Mouse (Mus musculus) forebrain, embryonic 16.5 days (tissue): ENCODE measurements around the gene Txn2. TPM values are rescaled to one million over a fixed set of nuclear protein-coding genes. Genes with fewer than 3 reads are reported as not detected.
A peak's percentile ranks its signal among the peaks of the same experiment; 100 is the strongest.

Experiments
- ATAC-seq: fragments of 200-750 bp; cut with Nextera tagmentation; 2 replicates; pipeline ENCODE4 v1.8.0; 2017; ENCODE audit warnings: mild to moderate bottlenecking, moderate library complexity
- H3K27ac ChIP-seq: fragments of 300-500 bp; sonication (generic); 2 replicates; pipeline ENCODE4 v1.5.1; 2014; ENCODE audit warnings: low read length, control low read depth
- H3K27me3 ChIP-seq: fragments of 300-500 bp; sonication (generic); replicated peaks from 2 replicates; pipeline ENCODE4 v1.6.1; 2014; ENCODE audit warnings: low read length; ENCODE audit not compliant: control insufficient read depth, insufficient read depth
- H3K36me3 ChIP-seq: fragments of 300-500 bp; sonication (generic); 2 replicates; pipeline ENCODE4 v1.6.1; 2014; ENCODE audit not compliant: control insufficient read depth, insufficient read depth
- H3K4me1 ChIP-seq: fragments of 300-500 bp; sonication (generic); replicated peaks from 2 replicates; pipeline ENCODE4 v1.6.1; 2014; ENCODE audit warnings: low read length; ENCODE audit not compliant: control insufficient read depth, insufficient read depth
- H3K4me2 ChIP-seq: fragments of 300-500 bp; sonication (generic); 2 replicates; pipeline ENCODE4 v1.6.1; 2014; ENCODE audit warnings: mild to moderate bottlenecking, low read length, control low read depth
- H3K4me3 ChIP-seq: fragments of 300-500 bp; sonication (generic); replicated peaks from 2 replicates; pipeline ENCODE4 v1.5.1; 2014; ENCODE audit warnings: mild to moderate bottlenecking, low read length, control low read depth
- H3K9ac ChIP-seq: fragments of 300-500 bp; sonication (generic); replicated peaks from 2 replicates; pipeline ENCODE4 v1.6.1; 2014; ENCODE audit warnings: low read depth, low read length, control low read depth
- H3K9me3 ChIP-seq: fragments of 300-500 bp; sonication (generic); 2 replicates; pipeline ENCODE4 v1.6.1; 2016; ENCODE audit warnings: low read length; ENCODE audit not compliant: control insufficient read depth
- WGBS: fragments of 180-500 bp; shearing (Covaris S2); extraction: QIAGEN DNeasy Blood & Tissue Kit; methylation state at CpG from one replicate; pipeline ENCODE4 v1.1.7; 2014; 5-methylcytosine and 5-hydroxymethylcytosine counted together
- polyA plus RNA-seq: library from polyadenylated mRNA; unstranded; fragments of >200 nt; fragmentation: Nextera tagmentation; extraction: Ambion mirVana; gene quantifications from 2 replicates; pipeline ENCODE4 v1.2.1, GENCODE M21; 2015

Txn2 gene
- polyA plus RNA-seq: 222 and 237 TPM in 2 replicates

DNA sequence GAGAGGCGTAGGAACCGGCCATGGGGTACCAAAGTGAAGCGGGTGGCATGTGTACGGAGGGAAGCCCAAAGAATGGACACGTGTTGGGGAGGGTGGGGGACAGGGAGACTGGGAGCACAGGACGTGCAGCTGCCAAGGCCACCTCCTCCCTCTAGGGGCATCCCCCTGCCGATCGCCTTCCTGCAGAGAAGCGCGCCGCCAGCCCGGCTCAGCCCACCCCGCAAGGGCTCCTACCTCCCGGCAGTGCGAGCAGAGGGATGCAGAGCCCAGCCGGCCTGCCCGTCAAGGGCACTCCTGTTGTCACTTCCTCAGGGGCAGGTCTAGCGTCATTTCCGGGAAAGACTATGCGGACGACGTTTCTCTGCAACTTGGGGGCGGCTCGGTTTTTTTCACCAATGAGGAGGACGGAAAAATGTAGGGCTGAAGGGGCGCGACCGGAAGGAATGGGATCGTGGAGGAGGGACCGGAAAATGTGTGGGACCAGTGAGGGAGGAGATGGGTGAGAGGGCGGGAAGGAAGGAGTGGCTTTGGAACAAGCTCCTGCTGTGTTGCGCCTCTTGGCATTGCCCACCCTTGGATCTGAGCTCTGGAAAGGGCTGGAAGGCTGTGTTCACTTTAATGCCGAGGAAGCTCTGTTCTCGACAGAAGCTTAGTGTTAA is at the start of gene Txn2:
TSS of gene Txn2 (minus strand) at position 334 of the 659 bp plus-strand sequence.
- peaks cover 27% of the 10 kb centered on the region for H3K4me1 ChIP-seq
- peak; percentile 97 for ATAC-seq
- peak within 1 kb of the TSS; percentile 82 for H3K9ac ChIP-seq
- H3K9me3 ChIP-seq: no peaks in the 10 kb centered on the region
- H3K27ac ChIP-seq: peak within 1 kb of the TSS; percentile 95
- peak within 1 kb of the TSS; percentile 91 for H3K4me2 ChIP-seq
- WGBS: under 1% methylated on average over 34 of the region's 34 CpGs
- no peaks in the 10 kb centered on the region for H3K27me3 ChIP-seq
- H3K4me3 ChIP-seq: peak within 1 kb of the TSS; percentile 74
- H3K36me3 ChIP-seq: peaks cover 7% of the 10 kb centered on the region; the same call in 1 of the 2 replicates

DNA sequence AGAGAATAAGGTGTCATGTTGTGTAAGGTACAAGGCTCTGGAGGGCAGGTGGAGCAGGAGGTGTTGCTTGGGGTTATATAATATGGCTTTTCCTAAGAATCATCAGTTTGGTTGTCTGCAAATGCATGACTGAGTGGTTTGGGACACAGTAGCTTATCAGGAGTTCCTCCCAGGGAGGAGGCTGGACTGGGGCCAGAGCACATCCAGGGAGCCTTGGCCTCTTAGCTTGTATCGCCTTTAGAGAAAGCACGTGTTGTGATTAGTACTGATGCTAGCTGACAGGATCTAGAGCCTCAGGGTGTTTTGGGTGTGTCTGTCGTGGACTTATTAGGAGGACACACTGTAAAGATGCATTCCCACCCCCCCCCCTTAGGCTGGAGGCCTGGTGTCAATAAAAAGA is 48.9 kb upstream of the Txn2 start:
- Histone ChIP-seq H3K9me3 (no peaks in the 10 kb centered on the region), H3K9ac (no peak overlapping the region), H3K4me3 (no peak overlapping the region), H3K27me3 (no peaks in the 10 kb centered on the region), H3K36me3 (no peaks in the 10 kb centered on the region), H3K4me2 (no peak overlapping the region), H3K4me1 (no peaks in the 10 kb centered on the region), H3K27ac (no peak overlapping the region)
- WGBS: 58% methylated on average over 3 of the region's 3 CpGs
- no peak for ATAC-seq

DNA sequence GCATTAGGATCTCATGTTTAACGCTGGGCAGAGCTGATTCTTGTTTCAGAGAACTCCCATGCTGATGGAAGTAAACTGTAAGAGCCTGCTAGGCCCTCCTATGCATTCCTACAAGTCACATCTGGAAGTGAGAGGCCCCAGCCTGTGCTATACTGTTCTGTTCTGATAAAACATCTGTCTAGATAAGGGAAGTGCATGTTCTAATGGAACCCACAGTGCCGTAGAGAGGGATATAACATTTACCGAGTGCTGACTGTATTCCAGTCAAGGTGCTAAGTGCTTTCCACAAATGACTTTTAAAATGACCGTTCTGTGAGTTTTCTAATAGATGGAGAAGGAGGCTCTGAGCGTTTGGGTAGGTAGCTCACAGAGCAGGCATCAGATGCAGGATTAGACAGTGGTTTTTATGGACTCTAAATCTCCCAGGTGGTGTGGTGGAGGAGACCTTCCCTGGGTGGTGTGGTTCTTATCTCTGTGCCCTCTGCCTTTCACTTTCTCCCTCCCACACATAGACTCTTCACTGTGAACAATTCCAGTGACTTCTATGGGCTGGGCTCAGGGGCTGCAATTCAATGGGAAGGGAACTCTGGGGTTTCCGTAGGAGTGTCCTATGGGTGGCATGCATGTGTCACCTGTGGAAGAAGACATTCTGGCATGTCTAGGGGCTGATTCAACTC is 45.5 kb upstream of the Txn2 start:
- no peaks in the 10 kb centered on the region for H3K27me3 ChIP-seq
- H3K36me3 ChIP-seq: no peaks in the 10 kb centered on the region
- peaks cover 12% of the 10 kb centered on the region for H3K4me1 ChIP-seq
- 70% methylated on average over 6 of the region's 6 CpGs for WGBS
- ATAC-seq: no peak
- H3K4me2 ChIP-seq: no peak overlapping the region
- no peaks in the 10 kb centered on the region for H3K9me3 ChIP-seq
- H3K27ac ChIP-seq: no peak overlapping the region
- H3K9ac ChIP-seq: no peak overlapping the region
- H3K4me3 ChIP-seq: no peak overlapping the region

DNA sequence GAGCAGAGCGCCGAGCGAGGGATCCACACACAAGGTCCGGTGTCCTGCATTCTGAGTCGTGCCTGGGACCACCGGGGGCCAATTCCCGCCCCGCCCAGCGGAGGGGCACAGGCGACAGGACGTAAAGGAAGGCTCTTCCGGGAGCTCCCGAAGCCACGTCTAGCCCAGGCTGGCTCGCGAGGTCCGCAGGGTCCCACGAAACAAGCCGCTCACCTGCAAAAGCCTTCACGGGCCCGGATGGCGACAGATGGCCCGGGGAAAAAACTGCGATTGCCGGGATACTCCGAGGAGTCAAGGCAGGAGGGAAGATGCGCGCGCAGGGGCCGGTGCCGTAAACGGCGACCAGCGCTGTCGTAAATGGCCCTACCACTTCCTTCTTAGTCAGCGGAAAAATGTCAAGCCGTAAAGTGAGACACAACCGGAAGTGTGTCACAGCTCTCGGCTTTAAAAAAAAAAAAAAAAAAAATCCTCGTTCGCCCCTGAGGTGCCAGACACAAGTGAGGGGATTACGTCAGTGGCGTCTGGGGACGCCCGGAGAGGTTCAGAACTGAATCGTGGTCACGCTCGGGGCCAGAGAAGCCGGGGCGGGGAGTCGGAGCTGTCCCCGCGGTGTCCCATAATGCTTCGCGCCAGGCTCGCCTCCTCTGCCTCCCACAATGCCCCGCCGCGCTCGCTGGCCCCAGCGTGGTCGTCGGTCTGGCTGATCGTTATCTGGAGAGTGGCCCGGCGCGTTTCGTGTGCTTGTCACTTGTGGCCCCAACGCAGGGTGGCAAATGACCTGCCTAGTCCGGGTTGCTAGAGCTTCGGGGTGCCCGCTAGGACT is 41.9 kb upstream of the Txn2 start, which contains the start of gene Eif3d:
TSS of gene Eif3d (minus strand) at position 344 of the 823 bp plus-strand sequence.
- Histone ChIP-seq H3K4me1 (peaks cover 15% of the 10 kb centered on the region), H3K27ac (peak within 1 kb of the TSS; percentile 100), H3K9ac (peak within 1 kb of the TSS; percentile 97), H3K4me3 (peak within 1 kb of the TSS; percentile 96), H3K9me3 (no peaks in the 10 kb centered on the region), H3K36me3 (peaks cover 24% of the 10 kb centered on the region), H3K27me3 (no peaks in the 10 kb centered on the region), H3K4me2 (peak within 1 kb of the TSS; percentile 98)
- WGBS: under 1% methylated on average over 72 of the region's 72 CpGs
- ATAC-seq: peak; percentile 90

DNA sequence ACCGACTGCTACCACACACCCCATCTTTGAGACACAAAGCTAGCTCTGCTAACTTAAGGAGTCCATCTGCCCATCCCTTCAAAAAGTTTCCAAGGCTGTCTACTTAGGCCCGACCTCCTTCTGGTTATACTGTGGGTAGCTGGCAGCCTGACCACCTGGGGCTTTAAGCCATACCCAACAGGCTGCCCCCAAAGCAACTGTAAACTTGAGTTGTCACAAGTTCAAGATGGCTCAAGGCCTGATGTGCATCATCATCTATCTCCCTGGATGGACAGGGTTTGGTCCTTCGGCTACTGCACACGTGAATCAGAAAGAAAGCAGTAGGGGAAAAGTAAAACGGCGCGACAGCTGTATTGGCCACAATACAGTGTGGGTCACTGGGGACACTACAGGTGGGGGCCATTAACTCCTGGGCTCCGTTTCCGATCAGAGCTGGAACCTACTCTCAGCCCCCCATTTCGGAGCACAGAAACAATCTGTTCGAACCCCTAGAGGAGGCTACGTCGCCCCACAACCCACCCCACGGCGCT is 41.2 kb upstream of the Txn2 start:
- peak; percentile 18 for ATAC-seq
- peak overlapping the region; percentile 96 for H3K4me3 ChIP-seq
- peaks cover 29% of the 10 kb centered on the region for H3K36me3 ChIP-seq
- no peaks in the 10 kb centered on the region for H3K27me3 ChIP-seq
- no peaks in the 10 kb centered on the region for H3K9me3 ChIP-seq
- H3K9ac ChIP-seq: peak overlapping the region; percentile 97
- H3K27ac ChIP-seq: peak overlapping the region; percentile 100
- peaks cover 15% of the 10 kb centered on the region for H3K4me1 ChIP-seq
- WGBS: 3% methylated on average over 15 of the region's 15 CpGs
- peak overlapping the region; percentile 98 for H3K4me2 ChIP-seq

DNA sequence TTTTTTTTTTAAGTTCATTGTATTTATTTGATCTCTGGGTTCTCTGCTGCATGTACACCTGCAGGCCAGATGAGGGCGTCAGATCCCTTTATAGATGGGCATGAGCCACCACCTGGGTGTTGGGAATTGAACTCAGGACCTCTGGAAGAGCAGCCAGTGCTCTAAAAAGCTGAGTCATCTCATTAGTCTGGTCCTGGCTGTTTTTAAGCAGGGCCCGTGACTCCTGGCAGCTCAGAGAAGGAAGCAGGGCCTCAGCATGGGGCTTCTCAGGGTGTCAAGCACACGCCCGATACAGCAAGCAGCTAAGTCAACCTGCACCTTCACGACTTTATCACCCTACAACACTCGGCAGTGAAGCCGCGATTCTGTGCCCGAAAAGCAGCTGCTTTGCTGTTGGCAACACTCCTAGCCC is 36.3 kb upstream of the Txn2 start:
- 80% methylated on average over 9 of the region's 9 CpGs for WGBS

DNA sequence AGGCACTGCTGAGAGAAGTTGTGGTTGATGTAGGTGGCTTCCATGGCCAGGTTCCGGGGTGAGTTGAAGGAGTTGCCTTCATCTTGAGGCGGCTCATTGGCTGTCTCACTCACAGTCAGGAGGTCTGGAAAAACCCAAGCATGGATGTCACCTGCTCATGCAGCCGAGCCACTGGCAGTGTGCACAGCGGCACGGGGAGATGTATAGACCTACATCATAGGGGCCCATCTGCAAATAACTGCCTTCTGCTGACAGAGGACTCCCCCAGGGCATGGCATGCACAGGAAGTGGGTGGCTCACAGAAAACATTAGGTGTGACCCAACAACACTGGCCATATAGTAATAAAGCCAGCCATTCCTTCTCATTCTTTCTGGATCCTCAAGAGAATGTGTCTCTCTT is 33.6 kb upstream of the Txn2 start:
- Histone ChIP-seq H3K9me3 (no peaks in the 10 kb centered on the region), H3K27ac (no peak overlapping the region), H3K4me1 (no peaks in the 10 kb centered on the region), H3K36me3 (peaks cover 84% of the 10 kb centered on the region), H3K9ac (no peak overlapping the region), H3K27me3 (no peaks in the 10 kb centered on the region), H3K4me2 (no peak overlapping the region), H3K4me3 (no peak overlapping the region)
- 96% methylated on average over 5 of the region's 5 CpGs for WGBS
- no peak for ATAC-seq

More for the DNA sequence above, 36.3 kb upstream of the Txn2 start:
- peaks cover 11% of the 10 kb centered on the region for H3K4me1 ChIP-seq
- no peak overlapping the region for H3K4me3 ChIP-seq
- no peaks in the 10 kb centered on the region for H3K27me3 ChIP-seq
- no peak overlapping the region for H3K9ac ChIP-seq
- no peaks in the 10 kb centered on the region for H3K9me3 ChIP-seq
- H3K36me3 ChIP-seq: peaks cover 76% of the 10 kb centered on the region
- no peak for ATAC-seq
- no peak overlapping the region for H3K4me2 ChIP-seq
- no peak overlapping the region for H3K27ac ChIP-seq

DNA sequence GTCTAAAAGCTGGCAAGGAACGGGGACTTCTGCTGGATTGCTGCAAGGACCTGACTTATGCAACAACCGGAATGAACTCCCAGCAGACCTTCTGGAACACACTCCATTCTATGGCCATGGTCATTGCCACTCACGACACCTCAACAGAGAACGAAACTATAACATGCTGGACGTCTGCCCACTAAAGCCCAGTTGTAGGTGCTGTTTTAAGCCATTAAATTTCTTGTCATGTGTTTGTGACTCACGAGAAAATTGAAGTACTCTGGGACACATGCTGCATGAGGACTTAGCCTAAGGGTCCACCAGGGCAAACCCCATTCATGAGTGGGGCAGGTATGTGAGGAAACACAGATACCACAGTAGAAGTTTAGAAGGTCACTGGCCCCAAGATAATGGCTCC is 31.9 kb upstream of the Txn2 start:
- Histone ChIP-seq H3K4me1 (peaks cover 10% of the 10 kb centered on the region), H3K27me3 (no peaks in the 10 kb centered on the region), H3K36me3 (peaks cover 68% of the 10 kb centered on the region), H3K4me2 (no peak overlapping the region), H3K27ac (no peak overlapping the region), H3K9me3 (no peaks in the 10 kb centered on the region), H3K9ac (no peak overlapping the region), H3K4me3 (no peak overlapping the region)
- 91% methylated on average over 6 of the region's 6 CpGs for WGBS
- ATAC-seq: no peak

DNA sequence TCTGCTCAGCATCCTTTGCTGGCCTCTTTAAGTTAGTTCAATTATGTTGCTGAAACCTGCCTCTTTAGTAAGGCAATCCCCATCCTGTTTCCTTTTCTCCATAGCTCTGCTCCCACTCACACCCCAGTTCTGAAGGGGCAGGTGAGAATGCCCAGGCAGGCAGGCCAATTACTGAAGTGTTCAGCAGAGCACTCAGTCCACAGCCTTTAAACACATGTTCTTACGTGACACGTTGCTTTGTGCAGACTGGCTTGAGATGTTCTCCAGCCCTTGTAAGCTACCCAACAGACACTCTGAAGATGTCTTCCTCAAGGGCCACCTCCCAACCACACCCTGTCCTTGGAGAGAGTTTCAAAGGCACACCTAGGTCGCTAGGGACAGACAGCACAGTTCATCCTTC is 29.3 kb upstream of the Txn2 start:
- H3K27ac ChIP-seq: no peak overlapping the region
- H3K36me3 ChIP-seq: peaks cover 45% of the 10 kb centered on the region
- H3K4me2 ChIP-seq: no peak overlapping the region
- H3K9me3 ChIP-seq: no peaks in the 10 kb centered on the region
- no peak overlapping the region for H3K9ac ChIP-seq
- no peak overlapping the region for H3K4me3 ChIP-seq
- no peaks in the 10 kb centered on the region for H3K27me3 ChIP-seq
- 63% methylated on average over 3 of the region's 3 CpGs for WGBS
- no peak for ATAC-seq
- peaks cover 28% of the 10 kb centered on the region for H3K4me1 ChIP-seq
